ENCODE assay signal across 24 mouse cellular contexts in the genomic region with DNA sequence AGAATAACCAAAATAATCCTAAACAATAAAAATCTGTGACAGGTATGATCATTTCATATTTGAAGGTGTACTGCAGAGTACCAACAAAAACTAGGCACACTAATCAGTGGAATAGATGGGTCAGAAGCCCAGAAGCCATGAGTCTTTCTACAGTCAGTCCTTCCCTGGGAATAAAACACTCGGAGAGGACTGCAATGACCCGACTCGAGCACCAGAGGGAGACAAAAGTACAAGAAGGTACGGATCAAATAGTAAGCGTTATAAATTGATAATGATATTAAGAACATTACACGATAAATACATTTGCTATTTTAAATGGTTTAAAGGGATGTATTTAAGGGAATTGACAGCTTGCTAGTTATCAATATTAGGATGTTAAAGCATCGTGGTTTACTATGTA. TPM values are rescaled to one million over a fixed set of nuclear protein-coding genes. Genes with fewer than 3 reads are reported as not detected.
A peak's percentile ranks its signal among the peaks of the same experiment; 100 is the strongest.
DNase-seq lines count a peak whose midpoint lies in the region; ATAC-seq and TF ChIP-seq lines count a peak whose summit lies in the region.
"Had no signal": no experiment of that assay in that cellular context is flagged by ENCODE, and none has a peak within 500 bp of the region (broad histone marks: within the 10 kb centered on the region; RNA-seq: fewer than 3 reads in every experiment).

No protein-coding gene starts in this region.

- H3K9ac ChIP-seq in forebrain, embryonic 15.5 days (replicated peaks): no peak overlapping the region
- H3K9ac ChIP-seq: forebrain, embryonic 13.5 days; midbrain, embryonic 12.5 days had no signal

- H3K4me1 ChIP-seq in kidney, adult 2 months (ENCODE audit: control insufficient read depth, insufficient read depth, low read length): no peaks in the 10 kb centered on the region
- no peaks in the 10 kb centered on the region for H3K4me1 ChIP-seq in forebrain, embryonic 15.5 days
- H3K4me1 ChIP-seq: forebrain, embryonic 13.5 days; midbrain, embryonic 12.5 days had no signal

- TF ChIP-seq POLR2A in kidney, adult 2 months (IDR thresholded peaks at IDR 0.05; ENCODE audit: low read depth, low read length): no peak

- H3K27ac ChIP-seq in kidney, adult 2 months (ENCODE audit: insufficient read depth, low read depth, low read length): no peak overlapping the region
- H3K27ac ChIP-seq in forebrain, embryonic 15.5 days (replicated peaks): no peak overlapping the region
- H3K27ac ChIP-seq: forebrain, embryonic 13.5 days; gastrocnemius, adult 2 months; midbrain, embryonic 12.5 days had no signal

- no peak overlapping the region for H3K4me3 ChIP-seq in kidney, adult 2 months (ENCODE audit: insufficient read depth, low read depth, low read length)
- no peak overlapping the region for H3K4me3 ChIP-seq in forebrain, embryonic 15.5 days
- H3K4me3 ChIP-seq: forebrain, embryonic 13.5 days; gastrocnemius, adult 2 months; midbrain, embryonic 12.5 days had no signal

- H3K36me3 ChIP-seq in kidney, adult 2 months (ENCODE audit: control insufficient read depth, insufficient read depth, low read length): no peaks in the 10 kb centered on the region
- no peaks in the 10 kb centered on the region for H3K36me3 ChIP-seq in forebrain, embryonic 15.5 days
- H3K36me3 ChIP-seq: midbrain, embryonic 12.5 days had no signal

- 43% methylated on average over 7 of the region's 7 CpGs for WGBS in kidney, adult 2 months
- WGBS in forebrain, embryonic 15.5 days: 50% methylated on average over 7 of the region's 7 CpGs

- peak; percentile 81 for ATAC-seq in common myeloid progenitor, adult 5-6 weeks (replicated peaks; ENCODE audit: low read depth, poor library complexity, severe bottlenecking)
- ATAC-seq in forebrain, embryonic 15.5 days (replicated peaks): no peak
- ATAC-seq: forebrain, embryonic 13.5 days had no signal

- H3K9me3 ChIP-seq in forebrain, embryonic 15.5 days: peaks cover 11% of the 10 kb centered on the region; the same call in 1 of the 2 replicates

- 0 out of 2 replicates have a peak, but pooled peaks have one; percentile 23 for TF ChIP-seq CTCF in kidney, adult 2 months (conservative IDR thresholded peaks at IDR 0.05; ENCODE audit: insufficient read depth, insufficient read length, low read depth, low read length)

- H3K4me2 ChIP-seq in forebrain, embryonic 15.5 days (replicated peaks): no peak overlapping the region
- H3K4me2 ChIP-seq: forebrain, embryonic 13.5 days; heart, embryonic 11.5 days; midbrain, embryonic 12.5 days had no signal

- no peaks in the 10 kb centered on the region for H3K27me3 ChIP-seq in kidney, adult 2 months (replicated peaks; ENCODE audit: control insufficient read depth, insufficient read depth, low read length)
- no peaks in the 10 kb centered on the region for H3K27me3 ChIP-seq in forebrain, embryonic 15.5 days
- H3K27me3 ChIP-seq: CH12.LX; forebrain, embryonic 13.5 days; midbrain, embryonic 12.5 days had no signal

- DNase-seq in kidney, adult 2 months: no peak
- no peak for DNase-seq in kidney, postnatal 14 days
- DNase-seq in A20 (ENCODE audit: low read depth, low spot score) (peak; percentile 1), MN1 (ENCODE audit: low spot score) (peak; percentile 17)
- DNase-seq in thymus, postnatal 25 days: no peak
- no peak for DNase-seq in adrenal gland, adult 8-10 months
- DNase-seq: cerebellum, adult 9-10 months; gastrocnemius, adult 2 months; heart, postnatal 36 days; kidney, adult 11 months; liver; thymus, postnatal 14 days had no signal

RNA-seq across cellular contexts. Expression of a gene that starts 22.9 kb away (rescaled TPM):
- not detected in 2 replicates for polyA plus RNA-seq in kidney, adult 2 months (2012; rRNA removed)
- not detected in 2 replicates for total RNA-seq in common myeloid progenitor, adult 5-6 weeks (2017)
- polyA plus RNA-seq in forebrain, embryonic 15.5 days (2015; fragmentation: Nextera tagmentation; extraction: Ambion mirVana): not detected in 2 replicates
- not detected for total RNA-seq in adrenal gland, adult 8-10 months (2022)
- total RNA-seq: CH12.LX; gastrocnemius, adult 2 months; heart, postnatal 36 days; layer of hippocampus, adult 8-10 months; left cerebral cortex, postnatal 10 days had no signal
- polyA plus RNA-seq: embryonic facial prominence, embryonic 14.5 days; forebrain, embryonic 13.5 days; heart, embryonic 11.5 days; lung, embryonic 16.5 days; midbrain, embryonic 12.5 days; small intestine, adult 2 months; stomach, embryonic 14.5 days had no signal

RNA-seq across cellular contexts. Expression of a gene that starts 25.5 kb away (rescaled TPM):
- polyA plus RNA-seq in kidney, adult 2 months (2012; rRNA removed): not detected in 2 replicates
- not detected in 2 replicates for total RNA-seq in common myeloid progenitor, adult 5-6 weeks (2017)
- not detected in 2 replicates for polyA plus RNA-seq in forebrain, embryonic 15.5 days (2015; fragmentation: Nextera tagmentation; extraction: Ambion mirVana)
- not detected for total RNA-seq in adrenal gland, adult 8-10 months (2022)
- total RNA-seq: CH12.LX; gastrocnemius, adult 2 months; heart, postnatal 36 days; layer of hippocampus, adult 8-10 months; left cerebral cortex, postnatal 10 days had no signal
- polyA plus RNA-seq: embryonic facial prominence, embryonic 14.5 days; forebrain, embryonic 13.5 days; heart, embryonic 11.5 days; lung, embryonic 16.5 days; midbrain, embryonic 12.5 days; small intestine, adult 2 months; stomach, embryonic 14.5 days had no signal

RNA-seq across cellular contexts. Expression of a gene that starts 27.3 kb away (rescaled TPM):
- polyA plus RNA-seq in kidney, adult 2 months (2012; rRNA removed): not detected in 2 replicates
- not detected in 2 replicates for total RNA-seq in common myeloid progenitor, adult 5-6 weeks (2017)
- polyA plus RNA-seq in forebrain, embryonic 15.5 days (2015; fragmentation: Nextera tagmentation; extraction: Ambion mirVana): not detected in 2 replicates
- not detected for total RNA-seq in adrenal gland, adult 8-10 months (2022)
- total RNA-seq: CH12.LX; gastrocnemius, adult 2 months; heart, postnatal 36 days; layer of hippocampus, adult 8-10 months; left cerebral cortex, postnatal 10 days had no signal
- polyA plus RNA-seq: embryonic facial prominence, embryonic 14.5 days; forebrain, embryonic 13.5 days; heart, embryonic 11.5 days; lung, embryonic 16.5 days; midbrain, embryonic 12.5 days; small intestine, adult 2 months; stomach, embryonic 14.5 days had no signal

RNA-seq across cellular contexts. Expression of a gene that starts 34.1 kb away (rescaled TPM):
- polyA plus RNA-seq in kidney, adult 2 months (2012; rRNA removed): not detected in 2 replicates
- total RNA-seq in common myeloid progenitor, adult 5-6 weeks (2017): not detected in 2 replicates
- polyA plus RNA-seq in forebrain, embryonic 15.5 days (2015; fragmentation: Nextera tagmentation; extraction: Ambion mirVana): not detected in 2 replicates
- total RNA-seq in adrenal gland, adult 8-10 months (2022): not detected
- total RNA-seq: CH12.LX; gastrocnemius, adult 2 months; heart, postnatal 36 days; layer of hippocampus, adult 8-10 months; left cerebral cortex, postnatal 10 days had no signal
- polyA plus RNA-seq: embryonic facial prominence, embryonic 14.5 days; forebrain, embryonic 13.5 days; heart, embryonic 11.5 days; lung, embryonic 16.5 days; midbrain, embryonic 12.5 days; small intestine, adult 2 months; stomach, embryonic 14.5 days had no signal

RNA-seq across cellular contexts. Expression of a gene that starts 52.9 kb away (rescaled TPM):
- not detected in 2 replicates for polyA plus RNA-seq in kidney, adult 2 months (2012; rRNA removed)
- total RNA-seq in common myeloid progenitor, adult 5-6 weeks (2017): not detected in 2 replicates
- not detected in 2 replicates for polyA plus RNA-seq in forebrain, embryonic 15.5 days (2015; fragmentation: Nextera tagmentation; extraction: Ambion mirVana)
- not detected for total RNA-seq in adrenal gland, adult 8-10 months (2022)
- total RNA-seq: CH12.LX; gastrocnemius, adult 2 months; heart, postnatal 36 days; layer of hippocampus, adult 8-10 months; left cerebral cortex, postnatal 10 days had no signal
- polyA plus RNA-seq: embryonic facial prominence, embryonic 14.5 days; forebrain, embryonic 13.5 days; heart, embryonic 11.5 days; lung, embryonic 16.5 days; midbrain, embryonic 12.5 days; small intestine, adult 2 months; stomach, embryonic 14.5 days had no signal

Comparison
In these comparisons a context has a peak if more than half of its experiments do, and no peak if none do; other contexts are left out.
1. DNase-seq: peak in A20 (single experiment) and MN1 (single experiment); none in kidney, adult 2 months (single experiment), kidney, postnatal 14 days (single experiment), thymus, postnatal 25 days (single experiment) and adrenal gland, adult 8-10 months (single experiment).